Mouse (Mus musculus): ENCODE measurements at regions not wholly inside any gene's neighbourhood (a gene's known extent, or its start where the extent isn't known, plus 50 kb on each side); places are given as distances from the start of the nearest gene placed in this dataset.

DNA sequence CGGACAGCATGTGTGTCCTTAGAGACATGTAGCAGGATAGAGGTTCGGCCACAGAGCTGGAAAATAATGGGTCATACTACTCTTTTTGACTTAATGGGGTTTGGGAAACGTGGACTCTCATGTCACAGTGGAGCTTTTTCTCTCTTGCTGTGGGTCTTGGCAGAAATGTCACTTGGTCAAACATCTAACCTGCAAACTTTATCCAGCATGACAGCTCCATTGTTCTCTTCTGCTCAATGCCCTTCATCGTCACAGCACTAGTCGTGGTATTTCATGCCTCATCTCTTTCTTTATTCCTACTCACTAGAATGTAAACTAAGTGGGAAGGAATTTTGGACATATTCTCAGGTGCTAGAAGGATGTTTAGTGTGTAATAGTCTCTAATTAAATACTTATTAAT, 171.9 kb upstream of the Steap4 start:
- TF ChIP-seq CTCF (IDR thresholded peaks at IDR 0.05; ENCODE audit: borderline replicate concordance, extremely low read depth, insufficient read depth, insufficient read length) (no peak), POLR2A (IDR thresholded peaks at IDR 0.05; ENCODE audit: borderline replicate concordance, extremely low read depth, insufficient read depth, insufficient read length, poor library complexity, severe bottlenecking) (no peak)
